Mouse (Mus musculus): ENCODE results near the gene Prkd1.
A peak's percentile ranks its signal among the peaks of the same experiment; 100 is the strongest.

Prkd1 gene

GRCm38 (mm10) chr12:50451761-50452160, 197.1 kb downstream of the Prkd1 start:
- no peaks in the 10 kb centered on the region for H3K27me3 ChIP-seq (ENCODE audit: insufficient read depth, low read length)

GRCm38 (mm10) chr12:50436660-50437059, 212.2 kb downstream of the Prkd1 start:
- no peak for TF ChIP-seq POU5F1 (IDR thresholded peaks at IDR 0.05; ENCODE audit: borderline replicate concordance, low read length)
- TF ChIP-seq NANOG (IDR thresholded peaks at IDR 0.05; ENCODE audit: borderline replicate concordance, low read length) = no peak
- TF ChIP-seq CTCF (conservative IDR thresholded peaks at IDR 0.05; ENCODE audit: low read length) = no peak
- H3K4me3 ChIP-seq (replicated peaks; ENCODE audit: low read length) = no peak overlapping the region
- H3K9me3 ChIP-seq (ENCODE audit: low read length) = no peaks in the 10 kb centered on the region
- no peaks in the 10 kb centered on the region for H3K27me3 ChIP-seq (ENCODE audit: insufficient read depth, low read length)
- H3K4me1 ChIP-seq (replicated peaks; ENCODE audit: low read depth, low read length) = no peaks in the 10 kb centered on the region
- H3K36me3 ChIP-seq (ENCODE audit: insufficient read depth, low read length) = no peaks in the 10 kb centered on the region

More at GRCm38 (mm10) chr12:50451761-50452160, 197.1 kb downstream of the Prkd1 start:
- no peaks in the 10 kb centered on the region for H3K36me3 ChIP-seq (ENCODE audit: insufficient read depth, low read length)
- H3K4me3 ChIP-seq (replicated peaks; ENCODE audit: low read length) = no peak overlapping the region
- H3K4me1 ChIP-seq (replicated peaks; ENCODE audit: low read depth, low read length) = no peaks in the 10 kb centered on the region
- no peak for TF ChIP-seq NANOG (IDR thresholded peaks at IDR 0.05; ENCODE audit: borderline replicate concordance, low read length)
- TF ChIP-seq CTCF (conservative IDR thresholded peaks at IDR 0.05; ENCODE audit: low read length) = no peak
- TF ChIP-seq POU5F1 (IDR thresholded peaks at IDR 0.05; ENCODE audit: borderline replicate concordance, low read length) = no peak
- no peaks in the 10 kb centered on the region for H3K9me3 ChIP-seq (ENCODE audit: low read length)

- Histone ChIP-seq H3K4me3 (replicated peaks; ENCODE audit: low read length) (no peak overlapping the region), H3K36me3 (ENCODE audit: insufficient read depth, low read length) (no peaks in the 10 kb centered on the region), H3K27me3 (ENCODE audit: insufficient read depth, low read length) (no peaks in the 10 kb centered on the region), H3K9me3 (ENCODE audit: low read length) (no peaks in the 10 kb centered on the region), H3K4me1 (replicated peaks; ENCODE audit: low read depth, low read length) (no peaks in the 10 kb centered on the region)
- TF ChIP-seq NANOG (IDR thresholded peaks at IDR 0.05; ENCODE audit: borderline replicate concordance, low read length) = no peak
- no peak for TF ChIP-seq POU5F1 (IDR thresholded peaks at IDR 0.05; ENCODE audit: borderline replicate concordance, low read length)
- TF ChIP-seq CTCF (conservative IDR thresholded peaks at IDR 0.05; ENCODE audit: low read length) = no peak
Measured at GRCm38 (mm10) chr12:50430129-50430703, 218.7 kb downstream of the Prkd1 start.

GRCm38 (mm10) chr12:50352404-50352803, 296.5 kb downstream of the Prkd1 start:
- Histone ChIP-seq H3K36me3 (ENCODE audit: insufficient read depth, low read length) (no peaks in the 10 kb centered on the region), H3K4me3 (replicated peaks; ENCODE audit: low read length) (no peak overlapping the region), H3K27me3 (ENCODE audit: insufficient read depth, low read length) (no peaks in the 10 kb centered on the region), H3K9me3 (ENCODE audit: low read length) (no peaks in the 10 kb centered on the region), H3K4me1 (replicated peaks; ENCODE audit: low read depth, low read length) (no peaks in the 10 kb centered on the region)
- no peak for TF ChIP-seq CTCF (conservative IDR thresholded peaks at IDR 0.05; ENCODE audit: low read length)
- TF ChIP-seq POU5F1 (IDR thresholded peaks at IDR 0.05; ENCODE audit: borderline replicate concordance, low read length) = no peak
- no peak for TF ChIP-seq NANOG (IDR thresholded peaks at IDR 0.05; ENCODE audit: borderline replicate concordance, low read length)

- H3K4me1 ChIP-seq (replicated peaks; ENCODE audit: low read depth, low read length) = no peaks in the 10 kb centered on the region
- no peaks in the 10 kb centered on the region for H3K27me3 ChIP-seq (ENCODE audit: insufficient read depth, low read length)
- TF ChIP-seq NANOG (IDR thresholded peaks at IDR 0.05; ENCODE audit: borderline replicate concordance, low read length) (no peak), CTCF (conservative IDR thresholded peaks at IDR 0.05; ENCODE audit: low read length) (no peak), POU5F1 (IDR thresholded peaks at IDR 0.05; ENCODE audit: borderline replicate concordance, low read length) (no peak)
- no peaks in the 10 kb centered on the region for H3K36me3 ChIP-seq (ENCODE audit: insufficient read depth, low read length)
- no peaks in the 10 kb centered on the region for H3K9me3 ChIP-seq (ENCODE audit: low read length)
- H3K4me3 ChIP-seq (replicated peaks; ENCODE audit: low read length) = no peak overlapping the region
Measured at GRCm38 (mm10) chr12:50333182-50333581, 315.7 kb downstream of the Prkd1 start.

- TF ChIP-seq NANOG (IDR thresholded peaks at IDR 0.05; ENCODE audit: borderline replicate concordance, low read length) = no peak
- TF ChIP-seq CTCF (conservative IDR thresholded peaks at IDR 0.05; ENCODE audit: low read length) = peak; percentile 33; the same call in 1 of the 2 replicates
- no peaks in the 10 kb centered on the region for H3K27me3 ChIP-seq (ENCODE audit: insufficient read depth, low read length)
- no peak overlapping the region for H3K4me3 ChIP-seq (replicated peaks; ENCODE audit: low read length)
- H3K4me1 ChIP-seq (replicated peaks; ENCODE audit: low read depth, low read length) = no peaks in the 10 kb centered on the region
- H3K9me3 ChIP-seq (ENCODE audit: low read length) = no peaks in the 10 kb centered on the region
- H3K36me3 ChIP-seq (ENCODE audit: insufficient read depth, low read length) = no peaks in the 10 kb centered on the region
Measured at GRCm38 (mm10) chr12:50314634-50315033, 334.3 kb downstream of the Prkd1 start.

- Histone ChIP-seq H3K27me3 (ENCODE audit: insufficient read depth, low read length) (no peaks in the 10 kb centered on the region), H3K4me1 (replicated peaks; ENCODE audit: low read depth, low read length) (no peaks in the 10 kb centered on the region), H3K36me3 (ENCODE audit: insufficient read depth, low read length) (no peaks in the 10 kb centered on the region), H3K9me3 (ENCODE audit: low read length) (no peaks in the 10 kb centered on the region), H3K4me3 (replicated peaks; ENCODE audit: low read length) (no peak overlapping the region)
- TF ChIP-seq NANOG (IDR thresholded peaks at IDR 0.05; ENCODE audit: borderline replicate concordance, low read length) (no peak), CTCF (conservative IDR thresholded peaks at IDR 0.05; ENCODE audit: low read length) (no peak), POU5F1 (IDR thresholded peaks at IDR 0.05; ENCODE audit: borderline replicate concordance, low read length) (no peak)
Measured at GRCm38 (mm10) chr12:50309276-50309675, 339.6 kb downstream of the Prkd1 start.

- Histone ChIP-seq H3K4me1 (replicated peaks; ENCODE audit: low read depth, low read length) (no peaks in the 10 kb centered on the region), H3K9me3 (ENCODE audit: low read length) (no peaks in the 10 kb centered on the region), H3K36me3 (ENCODE audit: insufficient read depth, low read length) (no peaks in the 10 kb centered on the region), H3K27me3 (ENCODE audit: insufficient read depth, low read length) (no peaks in the 10 kb centered on the region), H3K4me3 (replicated peaks; ENCODE audit: low read length) (no peak overlapping the region)
- TF ChIP-seq POU5F1 (IDR thresholded peaks at IDR 0.05; ENCODE audit: borderline replicate concordance, low read length) (no peak), CTCF (conservative IDR thresholded peaks at IDR 0.05; ENCODE audit: low read length) (no peak), NANOG (IDR thresholded peaks at IDR 0.05; ENCODE audit: borderline replicate concordance, low read length) (no peak)
Measured at GRCm38 (mm10) chr12:50301334-50301733, 347.6 kb downstream of the Prkd1 start.

- Histone ChIP-seq H3K27me3 (ENCODE audit: insufficient read depth, low read length) (no peaks in the 10 kb centered on the region), H3K4me3 (replicated peaks; ENCODE audit: low read length) (no peak overlapping the region), H3K9me3 (ENCODE audit: low read length) (no peaks in the 10 kb centered on the region), H3K4me1 (replicated peaks; ENCODE audit: low read depth, low read length) (no peaks in the 10 kb centered on the region), H3K36me3 (ENCODE audit: insufficient read depth, low read length) (no peaks in the 10 kb centered on the region)
- no peak for TF ChIP-seq CTCF (conservative IDR thresholded peaks at IDR 0.05; ENCODE audit: low read length)
- TF ChIP-seq NANOG (IDR thresholded peaks at IDR 0.05; ENCODE audit: borderline replicate concordance, low read length) = no peak
- no peak for TF ChIP-seq POU5F1 (IDR thresholded peaks at IDR 0.05; ENCODE audit: borderline replicate concordance, low read length)
Measured at GRCm38 (mm10) chr12:50296067-50296466, 352.8 kb downstream of the Prkd1 start.

Data from E14TG2a.4 (cell line).